Mouse (Mus musculus): ENCODE data around the gene Figla.

Figla gene

GRCm38 (mm10) chr6:86028601-86029322, 12.8 kb downstream of the Figla start, which contains the start of gene Add2:
TSS of gene Add2 (plus strand) at chr6:86028681.
- DNase-seq (ENCODE audit: low spot score in 2 of 2), result no peak

GRCm38 (mm10) chr6:86029323-86029713, 13.3 kb downstream of the Figla start:
- DNase-seq (ENCODE audit: low spot score in 2 of 2), result no peak

- DNase-seq (ENCODE audit: low spot score in 2 of 2), result peak in 1 of 2 experiments; percentile 47
These were observed 15.6 kb downstream of the Figla start for GRCm38 (mm10) chr6:86031527-86031926.

- DNase-seq (ENCODE audit: low spot score in 2 of 2), result no peak
These were observed 17.7 kb downstream of the Figla start for GRCm38 (mm10) chr6:86033635-86034034.

- no peak for DNase-seq (ENCODE audit: low spot score in 2 of 2)
These were observed 22.9 kb downstream of the Figla start for GRCm38 (mm10) chr6:86038901-86039300.

GRCm38 (mm10) chr6:86040140-86040539, 24.2 kb downstream of the Figla start:
- DNase-seq (ENCODE audit: low spot score in 2 of 2), result no peak

- DNase-seq (ENCODE audit: low spot score in 2 of 2), result no peak
These were observed 31.5 kb downstream of the Figla start for GRCm38 (mm10) chr6:86047510-86047909.

GRCm38 (mm10) chr6:86048509-86048908, 32.5 kb downstream of the Figla start:
- no peak for DNase-seq (ENCODE audit: low spot score in 2 of 2)

GRCm38 (mm10) chr6:86050586-86051268, 34.8 kb downstream of the Figla start:
- DNase-seq (ENCODE audit: low spot score in 2 of 2), result no peak

GRCm38 (mm10) chr6:86052032-86052459, 36.1 kb downstream of the Figla start:
- no peak for DNase-seq (ENCODE audit: low spot score in 2 of 2)

- DNase-seq (ENCODE audit: low spot score in 2 of 2), result no peak
These were observed 36.6 kb downstream of the Figla start for GRCm38 (mm10) chr6:86052556-86052955.

GRCm38 (mm10) chr6:86053099-86053498, 37.1 kb downstream of the Figla start:
- no peak for DNase-seq (ENCODE audit: low spot score in 2 of 2)

- no peak for DNase-seq (ENCODE audit: low spot score in 2 of 2)
These were observed 37.6 kb downstream of the Figla start for GRCm38 (mm10) chr6:86053594-86053993.

GRCm38 (mm10) chr6:86058475-86058874, 42.5 kb downstream of the Figla start:
- no peak for DNase-seq (ENCODE audit: low spot score in 2 of 2)

- DNase-seq (ENCODE audit: low spot score in 2 of 2), result no peak
These were observed 43.3 kb downstream of the Figla start for GRCm38 (mm10) chr6:86059151-86059853.

- no peak for DNase-seq (ENCODE audit: low spot score in 2 of 2)
These were observed 44.2 kb downstream of the Figla start for GRCm38 (mm10) chr6:86060170-86060569.

GRCm38 (mm10) chr6:86062226-86062625, 46.3 kb downstream of the Figla start:
- DNase-seq (ENCODE audit: low spot score in 2 of 2), result no peak

GRCm38 (mm10) chr6:86062684-86063083, 46.7 kb downstream of the Figla start:
- no peak for DNase-seq (ENCODE audit: low spot score in 2 of 2)

- no peak for DNase-seq (ENCODE audit: low spot score in 2 of 2)
These were observed 48.5 kb downstream of the Figla start for GRCm38 (mm10) chr6:86064318-86065016.

- no peak for DNase-seq (ENCODE audit: low spot score in 2 of 2)
These were observed 50.8 kb downstream of the Figla start for GRCm38 (mm10) chr6:86066727-86067126.

GRCm38 (mm10) chr6:86067145-86067544, 51.2 kb downstream of the Figla start:
- DNase-seq (ENCODE audit: low spot score in 2 of 2), result no peak

GRCm38 (mm10) chr6:86069009-86069408, 53.0 kb downstream of the Figla start:
- DNase-seq (ENCODE audit: low spot score in 2 of 2), result no peak
